Mouse (Mus musculus): ENCODE measurements around the gene Cpeb2.

Cpeb2 gene

GRCm38 (mm10) chr5:43232480-43233315 is at the start of gene Cpeb2:
Gene Cpeb2, plus strand, starts transcription at chr5:43233170.
- peak; percentile 89 to 93 for DNase-seq (ENCODE audit: low spot score in 2 of 2)

GRCm38 (mm10) chr5:43183556-43183955 is 49.4 kb upstream of the Cpeb2 start:
- no peak for DNase-seq (ENCODE audit: low spot score in 2 of 2)

GRCm38 (mm10) chr5:43184834-43185233 is 48.1 kb upstream of the Cpeb2 start:
- no peak for DNase-seq (ENCODE audit: low spot score in 2 of 2)

GRCm38 (mm10) chr5:43185478-43185877 is 47.5 kb upstream of the Cpeb2 start:
- no peak for DNase-seq (ENCODE audit: low spot score in 2 of 2)

GRCm38 (mm10) chr5:43200686-43201085 is 32.3 kb upstream of the Cpeb2 start:
- no peak for DNase-seq (ENCODE audit: low spot score in 2 of 2)

GRCm38 (mm10) chr5:43206495-43207053 is 26.4 kb upstream of the Cpeb2 start:
- no peak for DNase-seq (ENCODE audit: low spot score in 2 of 2)

GRCm38 (mm10) chr5:43217468-43217867 is 15.5 kb upstream of the Cpeb2 start:
- no peak for DNase-seq (ENCODE audit: low spot score in 2 of 2)

GRCm38 (mm10) chr5:43217987-43218846 is 14.8 kb upstream of the Cpeb2 start:
- DNase-seq (ENCODE audit: low spot score in 2 of 2): no peak

GRCm38 (mm10) chr5:43218847-43219132 is 14.2 kb upstream of the Cpeb2 start:
- DNase-seq (ENCODE audit: low spot score in 2 of 2): no peak

GRCm38 (mm10) chr5:43223359-43223758 is 9.6 kb upstream of the Cpeb2 start:
- DNase-seq (ENCODE audit: low spot score in 2 of 2): no peak

GRCm38 (mm10) chr5:43224245-43224644 is 8.7 kb upstream of the Cpeb2 start:
- DNase-seq (ENCODE audit: low spot score in 2 of 2): no peak

GRCm38 (mm10) chr5:43226160-43226559 is 6.8 kb upstream of the Cpeb2 start:
- DNase-seq (ENCODE audit: low spot score in 2 of 2): no peak

GRCm38 (mm10) chr5:43227607-43228006 is 5.4 kb upstream of the Cpeb2 start:
- DNase-seq (ENCODE audit: low spot score in 2 of 2): no peak

GRCm38 (mm10) chr5:43231061-43231460 is 1.9 kb upstream of the Cpeb2 start:
- DNase-seq (ENCODE audit: low spot score in 2 of 2): no peak

GRCm38 (mm10) chr5:43232149-43232479 is 856 bp upstream of the Cpeb2 start:
- no peak for DNase-seq (ENCODE audit: low spot score in 2 of 2)

- peak; percentile 76 to 78 for DNase-seq (ENCODE audit: low spot score in 2 of 2)
These were observed 579 bp downstream of the Cpeb2 start for GRCm38 (mm10) chr5:43233316-43234181.

GRCm38 (mm10) chr5:43234321-43235185 is 1.6 kb downstream of the Cpeb2 start:
- DNase-seq (ENCODE audit: low spot score in 2 of 2): peak; percentile 26 to 37

- DNase-seq (ENCODE audit: low spot score in 2 of 2): peak; percentile 32 to 55
These were observed 2.3 kb downstream of the Cpeb2 start for GRCm38 (mm10) chr5:43235186-43235785.

- no peak for DNase-seq (ENCODE audit: low spot score in 2 of 2)
These were observed 3.0 kb downstream of the Cpeb2 start for GRCm38 (mm10) chr5:43235997-43236396.

- no peak for DNase-seq (ENCODE audit: low spot score in 2 of 2)
These were observed 3.5 kb downstream of the Cpeb2 start for GRCm38 (mm10) chr5:43236476-43236875.
